Mouse (Mus musculus): ENCODE measurements around the gene Dennd1c.
"Not testable (repeated sequence)": the region's sequence is repeated elsewhere in the genome, so short reads cannot be mapped to it uniquely, and the experiment has no call there.

Gene Dennd1c

GRCm38 (mm10) chr17:57095855-57096622 lies 17.7 kb upstream of the Dennd1c start:
- no peak for DNase-seq (ENCODE audit: low spot score in 2 of 2)

DNA sequence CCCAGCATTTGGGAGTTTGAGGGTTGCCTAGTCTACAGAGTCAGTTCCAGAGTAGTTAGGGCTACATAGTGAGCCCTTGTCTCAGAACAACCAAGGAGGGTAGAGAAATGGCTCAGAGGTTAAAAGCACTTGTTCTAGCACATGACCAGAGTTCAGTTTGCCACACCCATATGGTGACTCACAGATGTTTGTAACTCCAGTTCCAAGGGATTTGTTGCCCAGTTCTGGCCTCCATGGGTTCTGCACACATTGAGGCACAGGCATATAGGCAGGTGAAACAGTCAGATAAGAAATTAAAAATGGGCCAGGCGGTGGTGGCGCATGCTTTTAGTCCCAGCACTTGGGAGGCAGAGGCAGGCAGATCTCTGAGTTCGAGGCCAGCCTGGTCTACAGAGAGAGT lies 15.9 kb upstream of the Dennd1c start:
- DNase-seq (ENCODE audit: low spot score in 2 of 2): no peak

GRCm38 (mm10) chr17:57087049-57087832 lies 8.9 kb upstream of the Dennd1c start, which contains the start of gene Tubb4a:
Gene Tubb4a, minus strand, starts transcription at chr17:57087782.
- DNase-seq (ENCODE audit: low spot score in 2 of 2): no peak

DNA sequence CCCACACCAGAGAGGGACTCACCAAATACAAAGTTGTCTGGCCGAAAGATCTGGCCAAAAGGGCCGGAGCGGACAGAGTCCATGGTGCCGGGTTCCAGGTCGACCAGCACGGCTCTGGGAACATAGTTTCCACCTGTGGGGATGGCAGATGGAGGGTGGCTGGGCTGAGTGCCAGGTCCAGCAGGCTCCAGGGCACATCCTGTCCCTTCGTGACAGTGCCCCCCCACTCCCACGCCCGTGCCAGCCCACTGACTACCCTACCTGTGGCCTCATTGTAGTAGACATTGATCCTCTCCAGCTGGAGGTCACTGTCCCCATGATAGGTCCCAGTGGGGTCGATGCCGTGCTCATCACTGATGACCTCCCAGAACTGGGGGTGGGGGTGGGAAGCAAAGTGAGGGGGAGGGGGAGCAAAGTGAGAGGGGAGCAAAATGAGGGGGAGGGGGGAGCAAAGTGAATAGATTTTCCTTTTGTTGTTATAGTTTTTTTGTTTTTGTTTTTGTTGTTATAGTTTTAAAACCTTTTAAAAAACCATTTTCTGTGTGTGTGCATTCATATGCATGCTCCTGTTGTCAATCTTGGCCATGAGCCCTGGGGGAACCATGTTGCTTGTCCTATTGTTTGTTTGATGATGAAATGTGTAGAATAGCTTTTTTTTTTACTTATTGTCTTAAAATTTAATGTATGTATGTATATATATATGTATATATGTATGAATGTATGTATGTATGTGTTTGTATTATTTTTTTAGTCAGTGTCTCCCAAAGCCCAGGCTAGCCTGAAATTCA lies 7.8 kb upstream of the Dennd1c start:
- no peak for DNase-seq (ENCODE audit: low spot score in 2 of 2)

DNA sequence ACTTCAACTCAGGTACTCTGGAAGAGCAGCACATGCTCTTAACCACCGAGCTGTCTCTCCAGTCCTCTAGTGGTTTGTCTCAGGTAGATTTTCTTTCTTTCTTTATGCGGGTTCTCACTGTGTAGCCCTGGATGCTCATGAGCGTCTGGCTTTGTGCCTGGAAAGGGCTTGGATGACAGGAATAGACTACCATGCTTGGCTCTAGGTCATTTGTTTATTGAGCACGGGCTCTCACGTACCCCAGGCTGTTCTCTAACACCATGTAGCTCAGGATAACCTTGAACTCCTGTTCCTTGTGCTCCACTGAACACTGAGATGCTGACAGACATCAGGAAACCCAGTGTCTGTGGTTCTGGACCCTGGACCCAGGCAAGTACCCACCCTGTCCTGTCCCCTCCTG lies 4.2 kb upstream of the Dennd1c start:
- no peak for DNase-seq (ENCODE audit: low spot score in 2 of 2)

- DNase-seq (ENCODE audit: low spot score in 2 of 2): no peak
Measured at GRCm38 (mm10) chr17:57081234-57081842, 3.0 kb upstream of the Dennd1c start.

DNA sequence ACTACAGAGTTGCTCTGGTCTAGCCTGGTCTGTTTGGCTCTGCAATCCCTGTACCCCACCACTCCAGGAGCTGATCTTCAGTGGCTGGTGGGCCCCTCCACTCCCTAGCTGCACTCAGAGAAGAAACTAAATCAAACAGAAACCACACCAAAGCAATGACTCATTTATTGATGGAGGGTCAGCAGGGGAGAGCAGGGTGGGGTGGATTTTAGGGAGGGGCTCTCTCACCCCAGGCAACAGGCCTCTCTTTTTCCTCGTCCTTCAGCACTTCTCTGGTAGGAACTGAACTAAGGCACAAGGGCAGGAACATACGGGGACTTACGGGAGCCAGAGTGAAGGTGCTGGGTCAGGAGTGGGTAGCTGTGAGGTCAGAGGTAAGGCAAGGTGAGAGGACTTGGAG lies 1.6 kb upstream of the Dennd1c start:
- no peak for DNase-seq (ENCODE audit: low spot score in 2 of 2)

DNA sequence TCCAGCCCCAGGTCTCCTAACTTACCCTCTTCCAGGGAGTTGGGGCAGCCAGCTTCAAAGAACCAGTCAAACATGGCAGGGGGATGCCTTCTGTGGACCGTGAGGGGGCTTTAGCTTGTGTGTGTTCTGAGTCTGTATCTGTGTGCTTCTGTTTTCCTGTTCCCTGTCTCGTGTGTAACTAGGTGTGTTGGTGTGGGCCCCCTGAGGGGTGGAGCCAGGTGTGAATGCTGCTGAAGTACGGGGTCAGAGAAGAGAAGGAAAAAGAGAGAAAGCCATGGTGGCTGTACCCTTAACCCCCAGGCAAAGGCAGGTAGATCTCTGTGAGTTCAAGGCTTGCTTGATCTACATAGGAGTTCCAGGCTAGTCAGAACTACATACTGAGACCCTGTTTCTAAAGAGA lies 1.4 kb downstream of the Dennd1c start:
- no peak for DNase-seq (ENCODE audit: low spot score in 2 of 2)

DNA sequence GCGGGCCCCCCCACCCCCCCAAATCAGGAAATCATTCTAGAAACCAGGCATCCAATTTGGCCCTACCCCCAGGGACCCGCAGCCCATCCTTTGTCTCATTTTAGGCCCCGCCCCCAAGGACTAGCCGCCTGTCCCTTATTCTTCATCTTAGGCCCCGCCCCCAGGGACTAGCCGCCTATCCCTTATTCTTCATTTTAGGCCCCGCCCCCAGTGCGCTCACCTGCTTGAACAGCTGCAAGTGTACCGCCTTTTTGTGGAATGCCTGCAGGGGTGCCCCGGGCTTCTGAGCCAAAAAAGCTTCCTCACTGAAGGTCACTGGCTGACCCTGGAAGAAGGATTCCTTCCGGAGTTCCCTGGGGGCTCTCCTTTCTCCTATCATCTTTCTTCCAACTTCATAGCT lies 7.6 kb downstream of the Dennd1c start:
- no peak for DNase-seq (ENCODE audit: low spot score in 2 of 2)

GRCm38 (mm10) chr17:57070272-57070671 lies 8.0 kb downstream of the Dennd1c start:
- DNase-seq (ENCODE audit: low spot score in 2 of 2): no peak

GRCm38 (mm10) chr17:57066908-57067307 lies 11.4 kb downstream of the Dennd1c start:
- no peak for DNase-seq (ENCODE audit: low spot score in 2 of 2)

DNA sequence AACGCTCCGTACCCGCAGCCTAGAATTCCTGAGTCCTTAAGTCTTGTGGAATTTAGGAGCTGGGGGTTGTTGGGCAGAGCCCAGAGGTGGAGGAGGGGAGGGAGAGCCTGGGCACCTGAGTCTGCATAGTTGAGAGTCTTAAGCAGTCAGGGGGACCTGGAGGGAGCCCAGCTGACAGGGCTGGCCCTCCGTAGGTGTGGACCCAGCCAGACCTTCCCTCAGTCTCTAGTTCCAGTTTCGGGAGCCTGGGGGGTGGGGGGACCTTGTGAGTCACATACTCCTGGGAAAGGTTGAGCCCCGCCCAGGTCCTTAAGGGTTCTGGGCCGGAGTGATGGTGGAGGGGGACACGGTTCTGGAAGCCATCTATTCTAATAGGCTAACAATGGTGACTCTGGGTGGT lies 15.3 kb downstream of the Dennd1c start:
- DNase-seq (ENCODE audit: low spot score in 2 of 2): no peak

GRCm38 (mm10) chr17:57062548-57062947 lies 15.8 kb downstream of the Dennd1c start:
- no peak for DNase-seq (ENCODE audit: low spot score in 2 of 2)

- DNase-seq (ENCODE audit: low spot score in 2 of 2): no peak
Measured at GRCm38 (mm10) chr17:57062011-57062521, 16.2 kb downstream of the Dennd1c start.

- no peak for DNase-seq (ENCODE audit: low spot score in 2 of 2)
Measured at GRCm38 (mm10) chr17:57061069-57061468, 17.2 kb downstream of the Dennd1c start.

GRCm38 (mm10) chr17:57060231-57060801 lies 18.0 kb downstream of the Dennd1c start:
- peak; percentile 92 to 95 for DNase-seq (ENCODE audit: low spot score in 2 of 2)

DNA sequence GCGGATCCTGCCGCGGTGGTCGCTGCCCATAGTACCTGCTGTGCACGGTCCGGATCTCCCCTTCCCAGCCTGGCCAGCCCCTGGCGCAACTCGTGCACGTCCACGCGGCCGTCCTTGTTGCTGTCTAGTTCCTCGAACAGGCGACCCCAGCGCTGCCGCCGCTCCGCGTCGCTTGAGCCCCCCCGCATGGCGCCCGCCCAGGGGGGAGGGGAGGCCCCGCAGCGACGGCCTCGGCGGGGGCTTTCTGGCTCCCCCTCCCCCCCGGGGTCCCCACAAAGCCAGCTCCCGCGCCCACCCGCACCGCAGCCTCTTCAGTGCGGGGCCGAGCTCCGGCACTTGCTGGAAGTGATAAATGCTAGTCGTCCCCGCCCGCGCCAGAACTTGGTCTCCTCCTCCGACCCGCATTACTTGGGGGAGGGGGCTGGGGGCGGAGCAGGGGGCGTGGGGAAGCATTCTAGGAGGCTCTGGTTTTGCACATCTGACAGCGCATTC lies 18.8 kb downstream of the Dennd1c start, which contains the start of gene Slc25a23:
TSS of gene Slc25a23 (minus strand) at position 378 of the 492 bp plus-strand sequence.
- DNase-seq (ENCODE audit: low spot score in 2 of 2): peak; percentile 49 to 78

GRCm38 (mm10) chr17:57058891-57059485 lies 19.3 kb downstream of the Dennd1c start, which contains the start of gene Crb3:
Gene Crb3, plus strand, starts transcription at chr17:57059105.
- no peak for DNase-seq (ENCODE audit: low spot score in 2 of 2)

- no peak for DNase-seq (ENCODE audit: low spot score in 2 of 2)
Measured at GRCm38 (mm10) chr17:57056246-57056645, 22.1 kb downstream of the Dennd1c start.

- DNase-seq (ENCODE audit: low spot score in 2 of 2): not testable (repeated sequence)
Measured at GRCm38 (mm10) chr17:57051679-57052078, 26.6 kb downstream of the Dennd1c start.
